Mouse (Mus musculus) CH12.LX (cell line): ENCODE results near the gene Nhlrc4.

ENCODE experiments used
- CTCF ChIP-seq, 2 experiments: IDR thresholded peaks in 1 of 2; conservative IDR thresholded peaks in 1 of 2; 2 replicates each; pipeline ENCODE4 v1.5.1; 2011 to 2012; ENCODE audit warnings: low read depth in 2 of 2, low read length in 2 of 2, improper control_type of control experiment in 1 of 2, inconsistent platforms in 1 of 2, mild to moderate bottlenecking in 1 of 2, moderate library complexity in 1 of 2
- ELF1 ChIP-seq: IDR thresholded peaks from 2 replicates; pipeline ENCODE4 v1.6.1; 2014; ENCODE audit warnings: low read depth, mild to moderate bottlenecking, inconsistent platforms, low read length, improper control_type of control experiment
- ETS1 ChIP-seq: conservative IDR thresholded peaks from 2 replicates; pipeline ENCODE4 v1.6.1; 2012; ENCODE audit warnings: low read depth, mild to moderate bottlenecking, inconsistent platforms, low read length, improper control_type of control experiment, moderate library complexity
- JUN ChIP-seq: IDR thresholded peaks from 2 replicates; pipeline ENCODE4 v1.6.1; 2011; ENCODE audit warnings: low read depth, mild to moderate bottlenecking, low read length, improper control_type of control experiment, moderate library complexity; ENCODE audit not compliant: insufficient read depth
- MAZ ChIP-seq: IDR thresholded peaks from 2 replicates; pipeline ENCODE4 v1.6.1; 2012; ENCODE audit warnings: low read depth, mild to moderate bottlenecking, inconsistent platforms, low read length, improper control_type of control experiment, moderate library complexity
- MEF2A ChIP-seq: IDR thresholded peaks from 2 replicates; pipeline ENCODE4 v1.6.1; 2014; ENCODE audit warnings: low read depth, mild to moderate bottlenecking, inconsistent platforms, low read length, improper control_type of control experiment, borderline replicate concordance
- MXI1 ChIP-seq: IDR thresholded peaks from 2 replicates; pipeline ENCODE4 v1.6.1; 2011; ENCODE audit warnings: mild to moderate bottlenecking, low read depth, low read length, improper control_type of control experiment
- POLR2A ChIP-seq: IDR thresholded peaks from 2 replicates; pipeline ENCODE4 v1.6.1; 2011; ENCODE audit warnings: low read depth, mild to moderate bottlenecking, improper control_type of control experiment, low read length
- RAD21 ChIP-seq: IDR thresholded peaks from 2 replicates; pipeline ENCODE4 v1.6.1; 2011; ENCODE audit warnings: low read depth, mild to moderate bottlenecking, low read length, improper control_type of control experiment, moderate library complexity
- RCOR1 ChIP-seq: conservative IDR thresholded peaks from 2 replicates; pipeline ENCODE4 v1.6.1; 2012; ENCODE audit warnings: low read depth, mild to moderate bottlenecking, inconsistent platforms, low read length, improper control_type of control experiment
- TBP ChIP-seq: conservative IDR thresholded peaks from 2 replicates; pipeline ENCODE4 v1.6.1; 2011; ENCODE audit warnings: low read depth, low read length, improper control_type of control experiment
- ZNF384 ChIP-seq: IDR thresholded peaks from 2 replicates; pipeline ENCODE4 v1.6.1; 2012; ENCODE audit warnings: low read depth, low read length, improper control_type of control experiment, inconsistent platforms

- TF ChIP-seq TBP: no peak
- no peak for TF ChIP-seq CTCF (conservative IDR thresholded peaks at IDR 0.05 in 1 of 2, IDR thresholded peaks at IDR 0.05 in 1 of 2; ENCODE audit: low read depth in 2 of 2, low read length in 2 of 2)
- TF ChIP-seq ETS1: no peak
- TF ChIP-seq ELF1: no peak
- TF ChIP-seq MEF2A: no peak
- no peak for TF ChIP-seq POLR2A
- no peak for TF ChIP-seq RAD21
- no peak for TF ChIP-seq JUN
- no peak for TF ChIP-seq ZNF384
- no peak for TF ChIP-seq MXI1
- TF ChIP-seq MAZ: no peak
- TF ChIP-seq RCOR1: no peak
These were observed 32.9 kb downstream of the Nhlrc4 start for GRCm38 (mm10) chr17:25911816-25912215.
